Mouse (Mus musculus) megakaryocyte progenitor cell, adult 5-6 weeks (primary cell): ENCODE results near the gene Ctsk. TPM values are rescaled to one million over a fixed set of nuclear protein-coding genes. Genes with fewer than 3 reads are reported as not detected.

Experiments
- ATAC-seq: replicated peaks from 2 replicates; pipeline ENCODE4 v1.8.0; 2016; ENCODE audit warnings: mild to moderate bottlenecking, moderate TSS enrichment, inconsistent platforms; ENCODE audit not compliant: poor library complexity
- total RNA-seq, 2 experiments: library from RNA; stranded (forward) in 1 of 2; stranded (reverse) in 1 of 2; fragments of 157-497, 149-512 nt in 1 of 2; fragments of 200-1000 nt in 1 of 2; gene quantifications; 2 replicates each; pipeline versions ENCODE4 v1.2.3 to v1.2.4; 2015 to 2017

The Ctsk gene
- total RNA-seq (2015) (0.17 and 0.49 TPM in 2 replicates), total RNA-seq (2017) (not detected in 2 replicates)

DNA sequence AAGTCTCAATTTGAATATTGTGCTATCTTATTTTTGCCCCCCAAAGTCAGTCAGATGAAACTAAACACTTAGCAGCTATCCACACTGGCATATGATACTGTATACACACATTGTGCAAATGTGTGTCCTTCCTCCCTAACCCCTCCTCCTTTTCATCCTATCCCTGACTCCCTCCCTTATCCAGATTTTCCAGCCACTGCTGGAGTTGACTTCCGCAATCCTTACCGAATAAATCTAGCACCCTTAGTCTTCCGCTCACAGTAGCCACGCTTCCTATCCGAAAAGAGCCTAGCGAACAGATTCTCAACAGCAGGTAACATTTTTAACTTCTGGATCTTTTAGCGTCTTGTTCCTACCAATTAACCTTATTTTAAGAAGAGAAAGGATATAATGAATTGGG is at the start of gene Ctsk:
Gene Ctsk, plus strand, starts transcription at position 233 of the 400 bp plus-strand sequence.
- ATAC-seq, result no peak

GRCm38 (mm10) chr3:95450408-95450807 is 48.6 kb upstream of the Ctsk start:
- ATAC-seq, result peak; percentile 94

DNA sequence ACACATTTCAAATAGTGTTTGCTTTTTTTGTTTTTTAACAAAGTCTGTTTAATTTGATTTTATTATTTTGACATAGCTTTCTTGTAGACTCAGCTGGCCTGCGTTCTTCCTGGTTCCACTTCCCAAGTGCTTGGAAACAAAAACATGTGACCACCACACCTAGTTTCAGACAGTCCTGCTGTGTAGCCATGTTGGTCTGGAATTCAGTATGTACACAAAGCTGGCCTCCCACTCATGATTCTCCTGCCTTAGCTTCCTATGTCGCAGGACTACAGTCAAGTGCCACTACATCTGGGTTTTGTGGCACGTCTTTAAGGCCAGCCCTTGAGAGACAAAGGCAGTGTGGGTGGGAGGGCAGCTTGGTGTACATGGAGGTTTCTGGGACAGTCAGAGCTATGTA is 48.1 kb upstream of the Ctsk start:
- no peak for ATAC-seq

DNA sequence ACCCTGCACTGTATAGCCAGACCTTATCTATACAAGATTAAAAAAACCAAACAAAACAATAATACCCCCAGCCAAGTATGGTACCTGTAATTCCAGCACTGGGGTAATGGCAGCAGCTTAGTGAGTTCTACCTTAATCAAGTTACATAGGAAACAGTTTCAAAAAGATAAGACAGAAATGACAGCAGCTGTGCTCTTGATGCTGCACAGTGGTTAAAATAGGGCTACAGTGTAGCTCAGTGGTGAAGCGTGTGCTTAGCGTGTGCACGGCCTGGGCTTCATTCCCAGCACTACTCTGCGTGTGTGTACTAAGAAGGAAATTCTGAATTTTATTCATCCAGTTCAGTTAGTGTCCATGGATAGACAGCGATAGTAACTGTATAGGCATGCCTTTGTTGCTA is 42.7 kb upstream of the Ctsk start:
- ATAC-seq, result peak; percentile 77

- ATAC-seq, result peak; percentile 39
These were observed 41.3 kb upstream of the Ctsk start for GRCm38 (mm10) chr3:95457758-95458157.

DNA sequence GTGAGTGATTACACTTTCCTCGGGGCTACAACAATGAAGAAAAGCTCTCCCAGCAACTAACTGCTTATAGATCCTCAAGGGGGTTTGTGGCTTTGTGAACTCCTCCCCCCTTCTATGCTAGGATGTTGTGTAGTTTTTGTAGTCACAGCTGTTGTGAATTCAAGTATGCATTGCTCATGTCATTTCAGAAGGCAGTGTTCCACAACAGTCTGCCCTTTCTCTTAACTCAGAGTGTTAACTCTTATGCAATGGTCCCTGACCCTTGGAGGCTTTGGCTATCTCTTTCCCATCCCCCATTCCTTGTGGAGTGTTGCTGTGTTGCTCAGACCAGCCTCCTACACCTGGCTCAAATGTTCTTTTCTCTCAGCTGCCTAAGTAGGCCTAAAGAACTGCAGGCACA is 39.7 kb upstream of the Ctsk start:
- ATAC-seq, result no peak

GRCm38 (mm10) chr3:95463852-95464251 is 35.2 kb upstream of the Ctsk start:
- no peak for ATAC-seq

DNA sequence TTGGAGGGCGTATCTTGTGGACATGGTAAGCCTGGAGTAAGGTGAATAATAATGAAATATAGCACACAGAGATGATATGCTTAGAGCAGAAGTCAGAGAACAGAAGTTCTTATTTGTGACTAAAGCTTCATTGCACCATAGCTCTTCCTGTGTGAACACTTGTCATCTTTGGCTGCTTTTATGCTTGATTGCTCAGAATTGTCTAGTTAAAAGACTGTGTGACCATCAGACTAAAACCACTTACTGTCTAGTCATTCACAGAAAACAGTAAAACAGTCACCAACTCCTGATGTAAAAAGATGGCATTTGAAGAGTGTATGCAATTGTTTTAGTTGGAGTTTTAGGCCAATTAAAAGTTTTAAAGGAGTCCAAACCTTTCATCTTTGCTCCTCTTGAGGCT is 20.1 kb upstream of the Ctsk start:
- no peak for ATAC-seq

DNA sequence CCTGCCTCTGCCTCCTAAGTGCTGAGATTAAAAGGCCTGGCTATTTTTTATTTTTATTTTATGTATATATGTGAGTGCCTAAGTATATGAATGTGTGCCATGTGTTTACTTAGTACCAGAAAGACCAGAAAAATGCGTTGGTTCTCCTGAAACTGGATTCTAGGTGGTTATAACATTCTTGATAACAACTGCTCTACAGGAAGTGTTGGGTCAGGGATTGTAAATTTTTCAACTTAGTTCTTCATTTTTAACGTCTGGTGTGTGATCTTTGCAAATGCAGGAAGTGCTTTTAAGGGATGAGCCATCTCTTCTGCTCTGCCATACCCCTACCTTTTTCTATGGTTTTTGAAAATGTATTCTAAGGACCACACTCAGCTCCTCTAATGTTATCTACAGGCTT is 12.6 kb upstream of the Ctsk start:
- ATAC-seq, result no peak

- ATAC-seq, result no peak
These were observed 10.4 kb upstream of the Ctsk start for GRCm38 (mm10) chr3:95488679-95489078.

GRCm38 (mm10) chr3:95490238-95490637 is 8.8 kb upstream of the Ctsk start:
- no peak for ATAC-seq

DNA sequence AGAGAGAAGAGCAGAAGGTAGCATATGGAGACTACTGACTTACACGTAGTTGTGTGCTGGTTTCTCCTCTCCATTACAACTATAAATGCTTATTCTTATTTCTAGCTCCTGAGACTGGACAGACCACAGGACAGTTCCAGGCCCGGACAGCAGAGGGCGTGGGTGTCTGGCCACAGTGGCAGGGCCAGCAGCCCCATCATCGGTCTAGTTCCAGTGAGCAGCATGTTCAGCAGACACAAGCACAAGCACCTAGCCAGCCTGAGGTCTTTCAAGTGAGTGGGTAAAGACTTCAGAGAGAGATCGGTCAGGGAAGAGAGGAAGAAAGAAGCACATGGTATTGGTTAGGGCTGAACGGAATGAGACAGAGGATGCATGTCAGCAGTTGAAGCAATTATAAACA is 4.7 kb upstream of the Ctsk start:
- peak; percentile 96 for ATAC-seq

DNA sequence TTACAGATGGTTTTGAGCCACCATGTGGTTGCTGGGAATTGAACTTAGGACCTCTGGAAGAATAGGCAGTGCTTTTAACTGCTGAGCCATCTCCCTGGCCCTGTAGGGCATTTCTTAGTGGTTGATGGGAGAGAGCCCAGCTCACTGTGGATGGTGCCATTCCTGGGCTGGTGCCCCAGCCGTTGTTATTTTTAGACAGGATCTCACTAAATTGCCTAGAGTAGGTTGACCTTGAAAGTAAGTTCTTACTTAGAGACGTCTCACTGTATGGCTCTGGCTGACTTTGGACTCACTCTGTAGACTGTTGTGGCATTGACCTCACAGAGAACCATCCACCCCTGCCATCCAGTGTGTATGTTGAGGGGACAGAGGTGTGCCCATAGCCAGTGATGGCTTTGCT is 827 bp upstream of the Ctsk start:
- ATAC-seq, result no peak

DNA sequence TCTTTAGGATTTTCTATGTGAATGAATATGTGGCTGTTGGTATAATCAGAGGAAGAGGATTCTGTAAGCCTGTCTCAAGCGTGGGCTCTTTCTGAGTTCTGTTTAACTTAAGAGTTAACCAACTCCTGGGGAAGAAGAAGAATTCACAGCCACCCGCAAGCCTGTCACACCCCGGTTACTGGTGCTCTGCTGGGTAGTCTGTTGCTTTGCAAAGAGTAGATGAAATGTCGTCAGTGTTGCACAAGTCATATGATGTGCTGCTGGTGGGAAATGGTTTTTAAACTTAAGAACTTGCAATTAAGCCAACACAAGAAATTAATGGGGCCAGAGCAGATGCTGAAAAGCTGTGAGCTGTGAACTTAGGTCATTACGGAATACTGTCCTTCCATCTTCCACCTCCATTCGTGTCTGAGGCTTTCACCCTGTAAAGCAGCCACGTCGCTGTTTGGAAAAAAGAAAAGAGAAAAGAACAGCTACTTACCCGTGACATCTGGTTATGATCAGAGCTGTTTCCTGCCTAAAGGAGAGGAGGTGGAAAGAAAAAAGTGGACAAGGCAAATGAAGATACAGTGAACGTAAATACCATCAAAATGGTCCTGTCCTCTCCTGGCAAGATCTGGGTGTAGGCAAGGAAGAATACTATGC is 562 bp downstream of the Ctsk start:
- 0 out of 2 replicates have a peak, but pooled peaks have one; percentile 20 for ATAC-seq

DNA sequence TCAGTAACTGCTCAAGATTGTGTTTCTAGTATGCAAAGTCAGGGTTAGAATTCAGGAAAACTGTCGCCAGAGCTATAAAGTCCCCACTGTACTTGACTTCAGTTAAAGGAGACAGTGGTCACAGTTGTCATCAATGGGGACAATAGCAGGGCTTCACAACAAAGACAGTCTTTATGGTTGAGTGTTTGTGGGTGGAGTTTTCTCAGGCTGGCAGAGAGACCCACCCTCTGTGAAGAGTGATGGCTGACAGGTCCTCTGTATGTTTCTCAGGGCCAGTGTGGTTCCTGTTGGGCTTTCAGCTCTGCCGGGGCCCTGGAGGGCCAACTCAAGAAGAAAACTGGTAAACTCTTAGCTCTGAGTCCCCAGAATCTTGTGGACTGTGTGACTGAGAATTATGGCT is 3.3 kb downstream of the Ctsk start:
- ATAC-seq, result no peak

DNA sequence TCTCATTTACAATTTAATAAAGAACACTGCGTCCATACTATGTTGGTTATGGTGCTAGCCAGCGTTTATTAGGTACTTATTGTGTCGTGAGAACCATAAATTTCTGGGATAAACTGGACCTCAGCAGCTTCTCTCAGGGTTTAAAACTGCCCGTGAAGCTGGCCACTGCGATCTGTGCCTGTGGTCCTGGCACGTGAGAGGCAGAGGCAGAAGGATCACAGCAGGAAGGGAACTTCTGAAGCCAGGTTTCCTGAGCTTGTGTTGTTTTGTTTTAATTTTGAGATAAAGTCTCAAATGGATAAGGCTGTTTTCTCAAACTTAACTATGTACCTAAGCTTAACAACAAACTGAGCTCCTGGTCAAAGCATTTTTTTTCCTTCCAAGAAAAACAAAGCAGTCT is 10.3 kb downstream of the Ctsk start:
- ATAC-seq, result no peak

DNA sequence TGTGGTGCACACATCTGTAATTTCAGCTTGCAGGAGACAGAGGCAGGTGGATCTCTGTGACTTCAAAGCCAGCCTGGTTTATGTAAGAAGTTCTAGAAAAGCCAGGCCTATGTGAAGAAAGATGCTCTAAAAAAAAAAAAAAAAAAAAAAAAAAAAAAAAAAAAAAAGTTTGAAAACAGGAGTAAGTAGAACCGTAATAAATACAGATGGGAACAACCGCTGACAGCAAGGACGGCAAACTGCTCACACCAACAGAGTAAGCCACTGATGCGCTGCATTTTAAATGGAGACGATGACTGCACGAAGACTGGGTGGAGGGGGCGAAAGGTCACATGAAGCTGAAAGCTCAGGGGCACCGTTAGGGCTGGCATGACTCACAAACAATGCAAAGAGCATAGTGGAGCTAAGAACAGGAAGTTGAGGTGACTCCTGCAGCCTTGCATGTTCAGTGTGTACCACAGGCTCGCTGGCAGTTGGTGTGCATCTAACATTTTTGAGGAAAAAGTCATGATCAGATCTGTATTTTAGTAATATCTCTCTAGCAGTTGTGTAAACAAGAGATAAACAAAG is 12.6 kb downstream of the Ctsk start:
- peak; percentile 92 for ATAC-seq

DNA sequence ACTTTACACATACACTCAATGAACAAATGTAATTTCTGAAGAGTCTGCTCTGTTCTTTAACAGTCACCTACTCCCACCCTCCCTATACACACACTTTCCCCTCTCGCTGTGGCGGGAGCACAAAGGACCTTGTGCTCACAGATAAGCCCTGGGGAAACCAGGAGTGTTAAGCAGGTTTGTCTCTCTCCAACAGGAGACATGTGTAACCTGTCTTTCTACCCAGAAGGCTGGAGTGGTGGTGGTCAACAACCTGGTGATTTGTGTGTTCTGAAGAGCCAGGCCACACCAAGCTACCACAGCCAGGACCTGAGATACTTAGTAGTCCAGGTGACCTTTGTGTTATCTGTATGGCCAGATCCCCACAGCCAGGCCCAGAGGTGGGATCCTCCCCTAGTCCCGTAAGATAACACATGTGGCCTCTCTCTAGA is 17.6 kb downstream of the Ctsk start:
- peak; percentile 29 for ATAC-seq

- peak; percentile 74 for ATAC-seq
These were observed 18.4 kb downstream of the Ctsk start for GRCm38 (mm10) chr3:95517493-95517898.

DNA sequence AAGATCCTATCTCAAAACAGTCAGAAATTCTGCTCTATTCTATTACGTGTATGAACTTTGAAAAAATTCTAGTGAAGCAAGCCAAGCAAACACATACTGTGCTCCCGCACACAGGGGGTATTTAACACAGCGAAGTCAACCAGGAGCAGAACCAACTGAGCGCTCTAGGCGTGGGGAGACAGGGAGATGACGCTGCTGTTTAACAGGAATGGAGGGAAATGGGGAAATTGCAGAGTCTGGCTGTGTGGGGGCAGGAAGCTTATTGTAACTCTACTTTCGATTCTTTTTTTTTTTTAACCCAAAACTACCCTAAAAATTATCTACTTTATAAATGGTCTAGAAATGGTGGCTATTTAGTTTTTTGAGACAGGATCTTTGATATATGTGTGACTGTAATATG is 19.8 kb downstream of the Ctsk start:
- ATAC-seq, result peak; percentile 45

DNA sequence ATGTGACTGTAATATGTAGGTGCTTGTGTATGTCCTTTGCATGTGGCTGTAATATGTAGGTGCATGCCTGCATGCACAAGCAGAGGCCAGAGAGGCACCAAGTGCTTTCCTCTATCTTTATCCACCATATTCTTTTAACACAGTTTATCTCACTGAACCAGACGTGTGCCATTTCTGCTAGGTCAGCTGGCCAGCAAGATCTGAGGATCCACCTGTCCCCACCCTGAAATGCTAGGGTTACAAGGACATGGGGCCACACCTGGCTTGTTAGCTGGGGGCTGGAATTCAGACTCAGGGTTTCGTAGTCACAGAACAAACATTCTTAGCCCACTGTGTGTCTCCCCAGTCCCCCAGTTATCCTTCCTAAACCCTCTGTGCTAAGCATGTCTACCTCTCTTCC is 20.3 kb downstream of the Ctsk start:
- peak; percentile 37 for ATAC-seq

DNA sequence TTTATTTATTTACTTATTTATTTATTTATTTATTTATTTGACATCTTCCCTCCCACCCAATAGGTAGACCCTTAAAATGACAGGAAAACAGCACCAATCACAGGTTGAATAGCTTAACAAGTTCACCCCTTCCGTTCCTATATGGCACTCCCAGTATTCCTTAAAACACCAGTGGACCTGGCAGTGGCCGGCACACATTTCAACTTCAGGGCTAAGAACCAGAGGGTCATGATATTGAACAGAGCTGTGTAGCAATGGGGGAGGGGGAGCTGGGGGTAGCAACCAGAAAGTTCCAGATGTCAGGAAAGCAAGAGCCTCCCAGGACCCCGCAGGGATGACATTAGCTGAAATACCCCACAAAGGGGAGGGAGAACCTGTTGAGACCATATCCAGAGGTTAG is 21.0 kb downstream of the Ctsk start:
- no peak for ATAC-seq

DNA sequence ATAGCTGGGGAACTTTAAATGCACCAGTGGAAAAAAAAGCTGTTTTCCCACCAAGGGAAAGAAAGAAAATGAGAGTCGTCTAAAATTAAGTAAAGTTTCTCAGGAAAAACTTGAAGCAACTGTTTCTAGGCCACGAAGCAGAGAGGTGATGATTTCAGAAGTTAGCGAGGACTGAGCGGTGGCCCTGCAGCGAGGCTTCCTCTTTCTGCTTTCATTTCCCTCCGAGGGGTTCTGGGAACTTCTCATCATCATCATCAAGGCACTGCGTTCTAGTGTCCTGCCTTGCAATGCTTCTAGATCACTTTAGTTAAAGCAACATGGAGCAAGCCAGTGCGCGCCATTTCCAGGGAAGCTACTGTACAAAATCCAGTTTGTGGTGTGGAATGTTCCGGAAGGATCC is 22.1 kb downstream of the Ctsk start:
- ATAC-seq, result peak; percentile 33
